Mouse (Mus musculus) heart, embryonic 11.5 days (tissue): ENCODE measurements at regions not wholly inside any gene's neighbourhood (a gene's known extent, or its start where the extent isn't known, plus 50 kb on each side); places are given as distances from the start of the nearest gene placed in this dataset.
"Not testable (repeated sequence)": the region's sequence is repeated elsewhere in the genome, so short reads cannot be mapped to it uniquely, and the experiment has no call there.

Source experiments
- ATAC-seq: fragments of 200-750 bp; cut with Nextera tagmentation; replicated peaks from 2 replicates; pipeline ENCODE4 v1.8.0; 2017; ENCODE audit warnings: moderate library complexity; ENCODE audit not compliant: insufficient number of reproducible peaks, low FRiP score, low TSS enrichment
- H3K27ac ChIP-seq: fragments of 300-500 bp; sonication (generic); 2 replicates; pipeline ENCODE4 v1.5.1; 2014; ENCODE audit warnings: mild to moderate bottlenecking, low read depth, low read length
- H3K27me3 ChIP-seq: fragments of 300-500 bp; sonication (generic); 2 replicates; pipeline ENCODE4 v1.6.1; 2014; ENCODE audit warnings: mild to moderate bottlenecking, low read length, mixed read lengths; ENCODE audit not compliant: control insufficient read depth, insufficient read depth
- H3K36me3 ChIP-seq: fragments of 300-500 bp; sonication (generic); 2 replicates; pipeline ENCODE4 v1.6.1; 2014; ENCODE audit warnings: mild to moderate bottlenecking, low read length, moderate library complexity, mixed read lengths; ENCODE audit not compliant: control insufficient read depth, insufficient read depth
- H3K4me1 ChIP-seq: fragments of 300-500 bp; sonication (generic); 2 replicates; pipeline ENCODE4 v1.6.1; 2014; ENCODE audit warnings: low read length; ENCODE audit not compliant: control insufficient read depth, insufficient read depth
- H3K4me2 ChIP-seq: fragments of 300-500 bp; sonication (generic); 2 replicates; pipeline ENCODE4 v1.6.1; 2014; ENCODE audit warnings: mild to moderate bottlenecking, moderate library complexity
- H3K4me3 ChIP-seq: fragments of 300-500 bp; sonication (generic); 2 replicates; pipeline ENCODE4 v1.5.1; 2014; ENCODE audit warnings: low read depth, low read length
- H3K9ac ChIP-seq: fragments of 300-500 bp; sonication (generic); 2 replicates; pipeline ENCODE4 v1.6.1; 2014; ENCODE audit warnings: mild to moderate bottlenecking, low read depth, low read length, moderate library complexity
- H3K9me3 ChIP-seq: fragments of 300-500 bp; sonication (generic); replicated peaks from 2 replicates; pipeline ENCODE4 v1.6.1; 2016; ENCODE audit warnings: low read length; ENCODE audit not compliant: control insufficient read depth
- WGBS: fragments of 180-500 bp; shearing (Covaris S2); extraction: QIAGEN DNeasy Blood & Tissue Kit; methylation state at CpG from one replicate; pipeline ENCODE4 v1.1.7; 2014; ENCODE audit not compliant: insufficient replicate concordance; 5-methylcytosine and 5-hydroxymethylcytosine counted together

DNA sequence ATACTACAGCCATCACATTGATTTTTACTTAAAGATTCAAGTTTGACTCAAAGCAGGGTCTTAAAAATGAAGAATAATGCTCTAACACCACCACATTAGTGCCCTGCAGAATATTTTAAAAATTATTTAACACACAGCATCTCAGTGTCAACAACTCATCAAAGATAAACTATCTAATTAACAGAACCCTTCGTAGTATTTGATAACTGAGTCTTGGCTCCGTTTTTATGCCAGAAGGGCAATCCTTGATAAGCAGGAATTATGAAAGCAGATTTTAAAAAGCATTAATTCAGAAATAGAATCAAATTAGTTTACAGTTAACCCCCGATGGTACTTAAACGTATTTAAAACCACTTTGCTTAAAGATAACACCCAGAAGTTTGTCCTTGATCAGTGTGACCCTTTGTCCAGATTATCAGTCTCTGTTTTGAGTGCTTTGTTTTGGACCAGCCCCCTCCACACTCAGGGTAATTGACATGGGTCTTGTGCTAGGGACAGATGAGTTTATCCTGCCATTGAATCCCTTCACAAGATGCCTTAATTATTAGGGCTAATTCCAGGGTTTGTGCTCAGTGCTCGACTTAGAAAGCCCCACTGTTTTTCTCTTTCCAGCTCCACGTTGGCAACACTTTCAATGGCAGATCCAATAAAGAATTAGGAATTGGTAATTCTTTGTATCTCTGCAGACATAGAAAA is 69.4 kb upstream of the Dph6 start:
- WGBS: 45% methylated on average over 6 of the region's 6 CpGs
- no peak for ATAC-seq
- no peaks in the 10 kb centered on the region for H3K36me3 ChIP-seq
- H3K9ac ChIP-seq: no peak overlapping the region
- H3K4me1 ChIP-seq: no peaks in the 10 kb centered on the region
- no peak overlapping the region for H3K4me2 ChIP-seq
- no peaks in the 10 kb centered on the region for H3K9me3 ChIP-seq
- no peaks in the 10 kb centered on the region for H3K27me3 ChIP-seq
- no peak overlapping the region for H3K27ac ChIP-seq
- no peak overlapping the region for H3K4me3 ChIP-seq

DNA sequence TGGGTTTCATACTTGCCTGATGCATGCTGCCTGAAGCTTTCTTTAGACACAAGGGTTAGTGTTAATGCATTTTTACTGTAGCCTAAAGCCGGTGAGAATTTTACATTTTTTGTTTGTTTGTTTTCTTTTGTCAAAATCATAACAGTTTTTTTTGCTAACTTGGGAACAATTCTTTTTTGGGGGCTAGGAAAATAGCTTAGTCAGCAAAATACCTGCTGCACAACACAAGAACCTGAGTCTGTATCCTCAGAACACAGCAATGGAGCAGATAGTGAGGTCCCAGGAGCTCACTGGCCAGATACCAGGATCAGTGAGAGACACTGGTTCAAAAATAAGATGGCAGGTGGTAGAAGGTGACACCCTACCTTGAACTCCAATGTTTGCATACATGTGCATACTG is 72.4 kb upstream of the Dph6 start:
- Histone ChIP-seq H3K4me2 (no peak overlapping the region), H3K27ac (no peak overlapping the region), H3K27me3 (no peaks in the 10 kb centered on the region), H3K9ac (no peak overlapping the region), H3K4me3 (no peak overlapping the region), H3K36me3 (no peaks in the 10 kb centered on the region), H3K4me1 (no peaks in the 10 kb centered on the region), H3K9me3 (no peaks in the 10 kb centered on the region)
- 80% methylated on average over 1 of the region's 1 CpGs for WGBS
- ATAC-seq: no peak

DNA sequence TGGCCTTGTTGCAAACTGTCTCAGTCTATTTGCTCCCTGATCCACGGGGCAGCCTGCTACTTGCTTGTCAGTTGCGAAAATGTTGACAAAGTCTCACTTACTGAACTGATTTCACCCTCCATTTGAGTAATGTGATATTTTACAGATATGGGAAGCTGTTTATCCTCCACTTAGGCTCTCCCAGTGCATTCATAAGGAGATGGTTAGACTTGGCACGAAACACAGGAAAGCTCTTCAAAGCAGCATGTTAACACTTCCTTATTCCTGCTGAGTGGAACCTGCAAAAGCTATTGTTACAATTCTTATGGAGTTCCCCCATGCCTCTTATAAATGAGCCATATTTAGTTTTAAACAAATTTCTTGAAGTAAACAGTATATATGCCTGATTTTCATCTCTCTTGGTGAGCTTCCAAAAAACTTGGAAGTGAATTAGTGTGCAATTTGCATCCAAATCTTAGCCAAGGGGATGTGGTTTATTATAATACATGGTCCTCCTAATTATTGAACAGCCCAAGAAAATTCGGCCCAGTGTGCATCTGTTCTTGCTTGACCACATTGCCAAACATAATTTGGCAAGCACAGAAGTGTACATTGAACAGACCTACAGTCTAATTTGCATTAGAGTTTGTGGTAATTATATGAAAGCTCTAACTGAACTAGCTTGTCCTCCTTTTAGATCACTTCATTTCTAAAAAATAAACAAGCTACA is 80.3 kb upstream of the Dph6 start:
- H3K4me1 ChIP-seq: no peaks in the 10 kb centered on the region
- no peaks in the 10 kb centered on the region for H3K27me3 ChIP-seq
- H3K36me3 ChIP-seq: no peaks in the 10 kb centered on the region
- H3K4me3 ChIP-seq: no peak overlapping the region
- no peak overlapping the region for H3K9ac ChIP-seq
- no peak overlapping the region for H3K4me2 ChIP-seq
- no peak overlapping the region for H3K27ac ChIP-seq
- no peak for ATAC-seq
- WGBS: 51% methylated on average over 4 of the region's 4 CpGs
- no peaks in the 10 kb centered on the region for H3K9me3 ChIP-seq

DNA sequence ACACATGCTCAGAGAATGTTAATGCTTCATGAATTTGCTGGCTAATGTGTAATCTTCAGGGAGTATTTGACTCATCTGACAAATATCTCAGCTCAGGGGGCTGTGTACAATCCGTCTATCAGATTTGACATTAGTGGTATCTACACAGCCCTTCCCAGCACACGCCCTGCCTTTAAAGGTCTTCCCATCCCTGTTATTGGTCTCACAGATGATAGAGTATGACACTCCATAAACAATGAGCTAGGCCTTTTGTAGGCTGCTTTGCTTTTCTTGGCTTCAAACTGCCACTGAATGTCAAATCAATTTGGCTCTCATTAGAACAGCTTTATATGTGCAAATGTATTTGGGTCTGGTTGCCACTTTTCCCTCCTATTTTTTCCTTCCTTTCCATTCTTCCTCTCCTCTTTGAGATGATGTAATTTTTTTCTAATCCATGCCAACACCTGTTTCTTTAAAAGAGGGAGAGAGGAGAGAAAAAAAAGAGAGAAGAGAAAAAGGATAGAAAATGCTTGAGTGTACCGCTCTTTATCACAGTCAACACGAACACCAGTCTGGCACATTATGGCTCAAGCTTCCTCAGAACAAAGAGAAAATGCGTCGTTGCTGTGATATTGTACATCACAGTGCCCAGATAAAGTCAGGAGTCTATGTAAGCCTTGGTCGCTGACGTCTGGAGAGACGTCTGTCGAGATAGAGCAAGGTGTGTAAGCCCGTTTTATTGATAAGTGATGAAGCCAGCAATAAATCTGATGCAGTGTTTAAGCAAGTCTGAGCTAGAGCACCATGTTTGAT is 84.9 kb upstream of the Dph6 start:
- Histone ChIP-seq H3K9ac (no peak overlapping the region), H3K27me3 (no peaks in the 10 kb centered on the region), H3K27ac (no peak overlapping the region), H3K36me3 (no peaks in the 10 kb centered on the region), H3K9me3 (no peaks in the 10 kb centered on the region), H3K4me2 (no peak overlapping the region), H3K4me3 (no peak overlapping the region), H3K4me1 (no peaks in the 10 kb centered on the region)
- WGBS: 48% methylated on average over 11 of the region's 11 CpGs
- ATAC-seq: no peak; the same call in 1 of the 2 replicates

DNA sequence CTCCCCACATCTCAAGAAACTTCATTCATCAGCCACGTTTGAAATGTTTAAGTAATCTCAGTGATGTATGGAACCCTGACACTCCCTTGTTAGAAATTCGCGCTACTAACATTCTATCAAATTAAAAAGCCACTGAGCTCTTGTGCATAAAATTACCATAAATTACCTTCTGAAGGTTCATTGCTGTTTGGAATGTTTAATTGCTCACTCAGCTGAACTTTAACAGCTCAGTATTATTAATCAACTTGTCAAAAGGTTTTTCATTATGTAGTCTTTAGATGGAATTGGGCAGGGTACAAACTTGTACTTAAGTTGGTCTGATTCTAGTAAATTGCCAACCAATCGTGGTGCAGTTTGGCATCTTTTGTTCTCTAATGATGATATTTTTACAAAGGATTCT is 108.5 kb upstream of the Dph6 start:
- Histone ChIP-seq H3K27me3 (no peaks in the 10 kb centered on the region), H3K9me3 (no peaks in the 10 kb centered on the region), H3K27ac (no peak overlapping the region), H3K4me2 (no peak overlapping the region), H3K36me3 (no peaks in the 10 kb centered on the region), H3K9ac (no peak overlapping the region), H3K4me1 (no peaks in the 10 kb centered on the region), H3K4me3 (no peak overlapping the region)
- ATAC-seq: no peak
- WGBS: 75% methylated on average over 4 of the region's 4 CpGs

DNA sequence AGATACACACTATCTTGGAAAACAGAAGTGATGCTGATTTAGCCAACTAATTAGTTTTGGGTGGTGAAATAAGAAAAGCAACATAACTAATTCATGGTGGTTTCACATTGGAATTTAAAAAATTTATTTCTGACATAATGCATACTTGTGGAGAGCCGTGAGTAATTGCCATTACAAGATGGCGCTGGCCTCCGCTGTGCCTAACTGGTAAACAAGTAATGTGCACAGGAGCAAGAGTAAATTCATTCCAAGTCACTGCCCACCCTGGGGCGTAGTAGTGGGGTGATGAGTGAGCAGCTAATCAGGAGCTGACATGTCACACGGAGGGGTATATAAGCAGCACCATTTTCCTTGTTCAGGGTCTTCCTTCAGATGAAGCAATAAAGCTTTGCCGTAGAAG is 119.0 kb upstream of the Dph6 start:
- not testable (repeated sequence) for H3K36me3 ChIP-seq, H3K9ac ChIP-seq, H3K27me3 ChIP-seq, H3K9me3 ChIP-seq, H3K27ac ChIP-seq, H3K4me1 ChIP-seq, ATAC-seq, H3K4me3 ChIP-seq, H3K4me2 ChIP-seq
- WGBS: 83% methylated on average over 6 of the region's 6 CpGs

DNA sequence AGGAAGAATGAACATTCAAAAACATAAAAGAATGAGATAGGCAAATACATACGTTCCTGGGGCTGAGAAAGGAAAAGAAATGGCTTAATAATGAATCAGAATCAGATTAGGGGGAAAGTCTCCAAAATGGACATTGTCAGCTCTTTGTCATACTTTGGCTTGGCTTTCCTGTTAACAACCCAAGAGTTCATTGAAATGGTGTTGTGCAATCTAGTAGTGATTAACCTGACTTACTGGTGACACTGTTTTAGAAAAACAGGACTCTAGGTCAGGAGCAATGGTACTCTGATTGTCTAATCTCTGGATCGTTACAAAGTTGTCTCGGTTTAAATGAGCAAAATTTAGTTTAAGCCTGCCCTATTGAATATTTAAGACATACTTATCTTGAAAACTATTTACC is 119.5 kb upstream of the Dph6 start:
- no peak for ATAC-seq
- H3K4me3 ChIP-seq: no peak overlapping the region
- H3K9me3 ChIP-seq: no peaks in the 10 kb centered on the region
- H3K27ac ChIP-seq: no peak overlapping the region
- H3K4me1 ChIP-seq: no peaks in the 10 kb centered on the region
- no peaks in the 10 kb centered on the region for H3K36me3 ChIP-seq
- 82% methylated on average over 3 of the region's 3 CpGs for WGBS
- H3K27me3 ChIP-seq: no peaks in the 10 kb centered on the region
- no peak overlapping the region for H3K9ac ChIP-seq
- no peak overlapping the region for H3K4me2 ChIP-seq

DNA sequence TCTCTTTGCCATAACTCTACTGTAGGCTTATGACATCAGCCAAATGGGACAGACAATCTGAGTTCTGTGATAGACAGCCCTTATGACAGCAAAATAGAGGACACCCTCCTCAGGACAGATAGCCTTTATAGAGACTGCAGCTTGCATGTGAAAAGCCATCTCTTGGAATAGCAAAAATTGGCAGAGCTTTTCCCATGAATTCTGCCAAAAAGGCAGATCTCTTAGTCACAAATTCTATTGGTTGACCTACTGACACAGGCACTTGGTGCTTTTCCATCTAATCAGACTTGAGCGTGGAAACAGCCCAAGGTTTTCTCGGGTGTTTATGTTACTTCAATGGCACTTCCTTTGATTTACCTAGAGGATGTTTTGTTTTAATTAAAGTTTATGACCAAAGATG is 120.8 kb upstream of the Dph6 start:
- no peaks in the 10 kb centered on the region for H3K4me1 ChIP-seq
- no peaks in the 10 kb centered on the region for H3K36me3 ChIP-seq
- ATAC-seq: no peak
- no peaks in the 10 kb centered on the region for H3K27me3 ChIP-seq
- H3K9me3 ChIP-seq: no peaks in the 10 kb centered on the region
- H3K4me2 ChIP-seq: no peak overlapping the region
- no peak overlapping the region for H3K9ac ChIP-seq
- H3K27ac ChIP-seq: no peak overlapping the region
- WGBS: 39% methylated on average over 2 of the region's 2 CpGs
- H3K4me3 ChIP-seq: no peak overlapping the region
